Mouse (Mus musculus): ENCODE data around the gene Ip6k3. TPM values are rescaled to one million over a fixed set of nuclear protein-coding genes. Genes with fewer than 3 reads are reported as not detected.

The Ip6k3 gene
- total RNA-seq (2021): under 1 TPM; 0.46 to 0.64 TPM
- long read RNA-seq, partial matches to known transcripts: 0 of 2 reads
- long read RNA-seq, other reads (novel, unspliced or antisense): 0 of 2 reads

DNA sequence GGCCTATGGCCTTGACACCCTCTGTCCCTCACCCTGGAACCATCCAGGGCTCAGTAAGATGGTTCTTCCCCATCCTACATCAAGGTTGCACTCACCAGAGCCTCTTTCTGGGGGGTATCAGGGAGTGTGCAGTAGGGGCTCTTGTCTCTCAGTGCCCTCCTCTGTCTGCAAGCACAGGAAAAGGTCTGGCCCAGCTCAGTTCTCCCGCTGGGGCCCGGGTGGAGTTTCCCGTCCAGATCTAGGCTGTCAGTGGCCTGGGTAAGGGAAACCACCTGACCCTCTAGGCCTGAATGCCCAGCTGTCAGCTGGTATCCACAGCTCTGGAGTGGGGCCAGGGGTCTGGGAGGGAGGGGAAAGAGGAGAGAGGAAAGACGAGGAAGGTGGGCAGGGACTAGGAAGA is at the start of gene Ip6k3:
Ip6k3 (minus strand) TSS at position 251 of the 400 bp plus-strand sequence.
- no peak for DNase-seq (ENCODE audit: low spot score in 2 of 2)

DNA sequence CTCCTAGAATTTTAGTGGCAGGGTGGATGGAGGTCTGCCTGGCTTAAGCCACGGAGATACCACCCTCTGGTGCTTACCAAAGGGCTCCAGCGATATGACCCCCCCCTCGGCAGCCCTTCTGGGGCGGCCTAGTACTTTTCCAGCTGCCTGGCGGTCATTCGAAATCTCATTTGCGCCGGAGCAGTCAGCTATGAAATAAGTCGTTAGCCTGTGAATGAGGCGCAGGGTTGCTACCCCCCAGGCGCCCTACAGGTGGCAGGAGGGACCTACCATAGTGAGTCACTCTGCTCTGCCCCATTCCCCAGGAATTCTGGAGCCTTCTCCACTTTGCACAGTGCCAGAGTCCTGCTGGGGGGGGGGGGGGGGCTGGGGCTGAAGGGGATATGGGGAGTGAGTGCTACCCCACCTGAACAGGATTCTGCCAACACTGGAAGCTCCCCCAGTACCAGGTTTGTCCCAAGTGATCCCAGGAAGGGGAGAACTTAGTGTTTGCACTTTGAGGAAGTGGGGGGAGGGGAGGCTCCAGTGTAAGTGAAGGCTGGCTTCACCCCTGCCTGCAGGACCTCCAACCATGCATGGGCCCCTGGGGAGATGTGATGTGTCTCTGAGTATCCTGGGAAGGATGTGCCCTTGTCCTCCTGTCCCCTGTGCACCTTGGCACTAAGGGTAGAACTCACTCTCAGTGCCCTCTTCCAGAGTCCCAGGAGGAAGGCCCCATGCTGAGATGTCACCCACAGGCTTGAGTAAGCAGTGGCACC is 45.4 kb upstream of the Ip6k3 start:
- DNase-seq (ENCODE audit: low spot score in 2 of 2): peak in 1 of 2 experiments; percentile 45

DNA sequence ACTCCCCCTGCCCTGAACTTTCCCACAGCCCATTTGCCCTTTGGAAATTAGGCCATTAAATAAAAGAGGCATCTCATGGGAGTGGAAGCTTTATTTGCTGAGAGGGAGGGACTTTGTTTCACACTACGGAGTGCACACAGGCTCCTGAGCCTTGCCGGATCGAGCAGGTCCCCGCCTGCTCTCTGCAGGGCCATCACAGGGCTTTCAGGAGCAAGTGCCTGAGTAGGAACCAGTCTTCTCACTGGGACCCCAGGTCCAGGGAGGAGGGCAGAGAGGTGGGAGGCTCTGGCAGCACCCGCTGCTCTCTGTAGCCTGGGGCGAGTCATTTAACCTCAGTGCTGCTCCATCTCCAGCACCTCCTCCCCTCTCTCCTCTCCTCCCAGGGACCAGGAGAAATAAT is 44.4 kb upstream of the Ip6k3 start:
- no peak for DNase-seq (ENCODE audit: low spot score in 2 of 2)

DNA sequence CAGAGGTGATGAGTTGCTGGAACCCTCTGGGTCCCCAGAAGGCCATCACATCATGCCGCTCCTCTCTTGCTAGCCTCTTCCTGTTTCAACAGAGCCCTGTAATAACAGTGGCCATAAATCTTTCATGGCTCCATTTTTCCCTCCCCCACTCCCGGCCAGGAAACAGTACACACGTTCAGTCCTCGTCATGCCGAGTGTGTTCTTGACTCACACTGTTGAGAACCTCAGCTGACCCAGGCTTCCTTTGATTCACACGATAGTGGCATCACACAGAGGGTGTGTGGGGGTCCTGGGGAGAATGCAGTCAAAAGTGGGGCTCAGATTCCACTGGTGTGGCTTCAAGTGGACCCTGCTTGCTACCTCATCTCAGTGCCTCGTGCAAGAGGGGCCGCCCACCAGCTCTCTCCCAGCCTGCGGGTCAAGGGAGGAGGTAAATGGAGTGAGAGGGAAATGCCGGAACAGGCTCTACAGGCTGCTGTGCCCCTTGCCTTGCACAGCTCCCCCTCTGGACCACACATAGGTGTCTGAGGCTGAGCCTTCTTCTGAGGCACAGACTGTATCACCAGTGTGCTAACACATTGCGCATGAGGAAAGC is 39.6 kb upstream of the Ip6k3 start:
- no peak for DNase-seq (ENCODE audit: low spot score in 2 of 2)

DNA sequence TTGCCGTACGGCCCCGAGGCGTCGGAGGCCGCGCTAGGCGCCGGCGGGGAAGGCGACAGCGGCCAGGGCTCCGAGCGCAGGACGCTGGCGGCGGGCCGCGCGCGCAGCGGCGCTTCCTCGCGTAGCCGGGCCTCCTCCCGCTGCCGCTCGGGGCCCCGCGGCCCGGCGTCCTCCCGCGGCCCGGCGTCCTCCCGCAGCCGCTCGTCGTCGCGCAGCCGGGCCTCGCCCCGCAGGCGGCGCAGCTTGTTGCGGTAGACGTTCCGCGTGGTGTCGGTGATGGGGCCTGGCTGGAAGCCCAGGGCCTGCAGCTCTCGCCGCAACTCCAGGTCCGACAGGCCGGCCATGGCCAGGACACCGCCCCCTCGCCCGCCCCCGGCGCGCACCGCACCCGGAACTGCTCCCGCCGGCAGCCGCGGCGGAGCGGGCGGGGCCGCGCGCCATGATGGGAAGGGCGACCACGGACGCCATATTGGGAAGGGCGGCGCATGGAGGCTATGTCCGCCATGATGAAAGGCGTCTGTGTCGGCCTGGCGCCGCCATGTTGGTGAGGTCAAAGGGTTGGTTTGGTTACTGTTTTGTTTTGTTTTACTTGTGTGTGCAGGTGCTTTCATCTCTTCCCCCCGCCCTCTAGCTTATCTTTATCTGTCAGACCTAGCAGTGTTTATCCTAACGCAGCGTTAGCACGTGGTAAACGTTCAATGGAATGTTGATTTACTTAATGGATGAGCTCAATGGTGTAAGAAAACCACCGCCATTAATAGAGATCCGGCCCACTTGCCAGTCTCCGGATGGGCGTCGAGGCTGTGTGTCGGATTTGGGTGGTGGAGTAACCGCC is 36.7 kb upstream of the Ip6k3 start, which contains the start of gene Lemd2:
Lemd2 (minus strand) TSS at position 395 of the 835 bp plus-strand sequence.
- DNase-seq (ENCODE audit: low spot score in 2 of 2): peak; percentile 92 to 96

DNA sequence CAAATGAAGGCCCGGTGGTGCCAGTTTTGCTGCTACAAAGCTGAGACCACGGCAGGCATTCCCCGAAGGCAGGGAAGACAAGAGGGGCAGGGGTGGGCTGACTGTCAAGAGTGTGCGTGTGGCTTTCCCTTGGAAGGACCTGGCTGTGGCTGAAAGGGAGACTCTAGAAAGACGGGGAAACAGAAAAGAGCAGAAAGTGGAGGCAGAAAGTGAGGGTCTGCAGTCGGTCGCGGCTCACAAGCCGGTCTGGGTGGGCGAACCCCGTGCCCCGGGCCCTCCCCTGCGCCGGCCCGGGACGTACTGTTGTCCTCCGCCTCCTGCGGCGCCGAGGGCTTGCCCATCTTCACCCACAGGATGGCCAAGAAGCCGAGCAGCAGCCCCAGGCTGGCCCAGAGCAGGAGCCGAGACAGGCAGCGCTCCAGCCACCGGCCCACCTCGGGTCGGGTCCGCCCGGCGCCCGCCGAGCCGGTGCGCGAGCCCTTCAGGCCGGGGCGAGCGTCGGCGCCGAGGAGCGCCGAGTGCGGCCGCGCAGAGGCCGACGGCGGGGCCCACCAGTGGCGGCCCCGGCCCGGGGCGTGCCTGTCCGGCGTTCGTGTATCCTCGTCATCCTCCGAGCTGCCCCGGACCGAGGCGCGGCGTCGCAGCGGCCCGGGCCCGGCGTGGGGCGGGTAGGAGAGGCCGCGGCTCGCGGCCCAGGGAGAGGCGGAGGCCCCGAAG is 35.9 kb upstream of the Ip6k3 start:
- no peak for DNase-seq (ENCODE audit: low spot score in 2 of 2)

DNA sequence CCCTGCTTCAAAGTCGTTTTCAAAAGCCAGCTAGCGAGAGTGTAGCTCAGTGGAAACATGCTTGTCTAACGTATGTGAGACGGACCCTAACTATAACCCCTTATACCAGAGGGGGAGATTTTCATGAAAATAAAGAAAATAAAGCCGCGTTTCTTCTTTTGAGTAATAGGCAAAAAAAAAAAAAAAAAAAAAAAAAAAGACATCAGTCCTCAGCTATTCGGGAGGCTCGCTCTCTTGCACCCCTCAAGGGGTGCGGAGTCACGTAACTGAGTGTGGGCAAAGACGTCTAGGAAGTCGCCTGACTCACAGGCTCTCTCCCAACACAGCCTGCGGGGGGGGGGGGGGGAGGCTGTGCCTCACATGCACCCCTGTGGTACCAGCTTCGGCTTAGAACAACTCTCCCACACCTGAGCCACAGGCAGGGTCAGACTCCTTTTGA is 35.3 kb upstream of the Ip6k3 start:
- DNase-seq (ENCODE audit: low spot score in 2 of 2): no peak

DNA sequence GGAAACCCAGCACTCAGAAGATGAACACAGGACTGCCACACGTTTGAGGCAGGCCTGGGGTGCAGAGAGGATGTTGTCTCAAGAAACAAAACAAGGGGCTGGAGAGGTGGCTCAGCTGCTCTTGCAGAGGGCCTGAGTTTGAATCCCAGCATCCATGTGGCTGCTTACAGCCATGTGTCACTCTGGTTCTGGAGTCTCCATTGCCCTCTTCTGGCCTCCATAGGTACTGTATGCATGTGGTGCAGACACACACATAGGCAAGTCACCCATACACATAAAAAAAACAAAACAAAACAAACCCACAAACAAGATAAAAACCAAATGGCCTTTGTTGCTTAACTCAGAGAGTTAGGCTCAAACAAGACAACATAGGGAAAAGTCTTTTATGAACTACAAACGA is 34.4 kb upstream of the Ip6k3 start:
- DNase-seq (ENCODE audit: low spot score in 2 of 2): no peak

DNA sequence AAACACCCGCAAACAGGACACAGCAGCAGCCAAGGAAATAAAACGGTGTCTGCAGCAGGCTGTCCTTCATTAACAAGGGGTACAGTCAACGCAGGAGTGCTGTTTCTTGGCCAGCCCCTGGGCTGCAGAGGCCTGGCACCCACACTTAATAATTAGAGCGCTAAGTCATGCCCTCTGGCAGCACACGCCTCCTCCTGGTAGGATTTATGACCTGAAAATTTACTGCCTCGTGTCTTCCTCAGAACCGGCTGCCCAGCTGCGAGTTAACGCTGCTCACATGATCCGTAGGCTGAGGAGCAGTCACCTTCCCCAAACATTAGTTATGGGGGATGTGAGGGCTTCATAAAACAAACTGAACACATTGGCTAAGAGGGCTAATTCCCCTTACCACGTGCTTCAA is 33.2 kb upstream of the Ip6k3 start:
- no peak for DNase-seq (ENCODE audit: low spot score in 2 of 2)

DNA sequence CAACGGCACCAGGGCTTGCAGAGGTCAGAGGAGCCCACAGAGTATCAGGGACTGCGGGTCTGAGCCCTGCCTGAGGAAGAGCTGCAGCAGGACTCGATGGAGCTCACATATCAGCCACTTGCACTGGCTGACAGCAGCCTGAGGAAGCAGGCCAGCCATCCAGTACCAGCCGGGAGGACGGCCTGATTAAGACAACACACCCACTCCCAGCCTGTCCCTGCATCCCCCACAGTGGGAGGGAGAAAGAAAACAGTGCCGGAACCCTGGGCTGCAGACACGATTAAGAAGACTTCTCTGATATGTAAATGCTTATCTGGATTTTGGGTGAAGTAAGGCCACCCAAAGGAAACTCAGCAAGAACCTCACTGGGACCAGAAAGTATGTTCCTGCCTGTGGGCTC is 32.3 kb upstream of the Ip6k3 start:
- DNase-seq (ENCODE audit: low spot score in 2 of 2): peak; percentile 57 to 75

DNA sequence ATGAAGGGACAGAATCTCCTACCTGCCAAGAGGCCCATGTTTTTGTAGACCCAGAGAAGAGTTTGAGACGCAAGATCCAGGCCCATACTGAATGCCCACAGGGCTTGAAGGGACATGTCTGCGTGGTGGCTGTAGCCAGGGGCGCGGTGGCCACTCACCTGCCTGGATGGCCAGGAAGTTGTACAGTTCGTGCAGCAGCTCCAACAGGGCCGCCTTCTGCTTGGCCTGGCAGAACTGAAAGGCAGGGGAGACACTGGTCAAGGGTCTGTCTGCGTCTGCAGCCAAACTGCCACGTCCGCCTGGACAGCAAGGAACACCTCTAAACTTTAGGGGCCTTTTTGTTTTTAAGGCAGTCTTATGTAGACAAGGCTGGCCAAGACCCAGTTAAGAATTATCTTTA is 31.6 kb upstream of the Ip6k3 start:
- DNase-seq (ENCODE audit: low spot score in 2 of 2): no peak

DNA sequence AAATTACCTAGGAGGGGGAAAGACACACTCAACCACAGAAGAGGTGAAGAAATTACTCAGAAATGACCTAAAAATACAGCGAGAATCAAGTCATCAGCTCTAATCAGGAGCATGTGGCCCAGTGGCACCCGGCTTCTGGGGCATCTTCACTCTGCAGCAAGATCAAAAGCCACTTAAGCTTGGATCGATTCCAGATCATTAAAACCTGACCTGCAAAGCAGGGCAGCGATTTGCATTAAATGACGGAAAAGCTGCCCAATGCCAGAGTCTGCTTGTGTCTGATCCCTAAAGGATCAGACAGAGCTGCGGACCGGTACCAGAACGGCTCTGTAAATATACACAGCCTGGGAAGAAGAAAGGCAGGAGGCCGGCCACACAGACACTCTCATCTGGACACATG is 28.6 kb upstream of the Ip6k3 start:
- DNase-seq (ENCODE audit: low spot score in 2 of 2): no peak

DNA sequence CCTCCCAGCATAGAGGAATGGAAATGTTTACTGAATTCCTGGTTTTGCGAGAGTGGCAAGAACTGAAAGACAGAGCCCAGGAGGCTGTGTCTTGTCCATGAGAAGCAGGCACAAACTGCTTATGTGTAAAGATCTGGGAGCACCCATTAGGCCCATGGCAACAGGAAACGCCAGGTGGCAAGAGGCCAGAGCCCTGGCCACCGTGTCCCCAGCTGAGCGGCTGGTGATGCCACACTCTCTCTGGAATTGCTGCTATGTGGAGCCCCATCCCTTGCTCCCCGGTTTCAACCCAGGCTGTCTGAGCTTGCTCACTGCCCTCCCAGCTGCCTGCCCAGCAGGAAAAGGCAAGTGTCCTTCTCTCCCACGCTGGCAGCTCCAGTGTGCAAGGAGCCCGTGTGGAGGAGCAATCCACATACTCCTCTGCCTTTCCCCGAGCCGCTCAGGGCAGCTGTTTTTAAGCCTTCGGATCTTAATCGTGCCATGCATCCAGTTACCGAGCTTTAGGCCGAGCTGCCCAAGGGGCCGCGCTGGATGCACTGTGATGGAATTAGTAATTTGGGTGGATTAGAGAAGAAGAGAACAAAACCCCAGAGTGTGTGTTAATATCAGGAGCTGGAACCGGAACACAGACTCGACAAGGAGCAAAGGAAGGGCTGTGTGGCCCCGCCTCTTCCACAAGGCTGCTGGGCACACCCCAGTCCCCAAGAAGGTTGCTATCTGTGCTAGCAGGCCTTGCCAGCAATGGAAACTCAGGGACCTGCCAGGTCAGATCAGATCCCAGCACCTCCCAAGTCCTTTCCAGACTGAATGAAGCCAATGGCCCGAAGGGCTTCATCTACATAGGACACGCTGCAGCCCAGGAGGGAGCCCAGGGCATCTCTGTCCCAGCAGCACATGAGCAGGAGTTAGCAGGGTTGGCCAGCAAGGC is 26.9 kb upstream of the Ip6k3 start:
- DNase-seq (ENCODE audit: low spot score in 2 of 2): no peak

DNA sequence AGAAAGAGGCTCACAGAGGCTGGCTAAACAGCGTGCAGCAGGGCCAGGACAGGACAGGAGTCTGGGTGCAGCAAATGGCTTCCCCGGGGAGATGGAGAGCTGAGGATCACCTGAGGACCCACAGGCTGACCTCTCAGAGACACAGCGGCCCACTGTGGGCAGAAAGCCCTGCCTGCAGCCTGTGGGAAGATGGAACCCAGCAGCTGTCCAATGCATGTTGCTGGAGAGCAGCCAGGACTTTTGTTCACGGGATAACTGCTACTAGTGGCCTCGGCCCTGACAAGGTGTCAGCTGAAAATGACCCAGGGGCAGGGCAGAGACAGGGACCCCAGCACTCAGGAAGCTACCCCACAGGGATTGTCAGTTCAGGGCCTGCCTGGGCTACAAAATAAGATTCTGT is 24.2 kb upstream of the Ip6k3 start:
- no peak for DNase-seq (ENCODE audit: low spot score in 2 of 2)

DNA sequence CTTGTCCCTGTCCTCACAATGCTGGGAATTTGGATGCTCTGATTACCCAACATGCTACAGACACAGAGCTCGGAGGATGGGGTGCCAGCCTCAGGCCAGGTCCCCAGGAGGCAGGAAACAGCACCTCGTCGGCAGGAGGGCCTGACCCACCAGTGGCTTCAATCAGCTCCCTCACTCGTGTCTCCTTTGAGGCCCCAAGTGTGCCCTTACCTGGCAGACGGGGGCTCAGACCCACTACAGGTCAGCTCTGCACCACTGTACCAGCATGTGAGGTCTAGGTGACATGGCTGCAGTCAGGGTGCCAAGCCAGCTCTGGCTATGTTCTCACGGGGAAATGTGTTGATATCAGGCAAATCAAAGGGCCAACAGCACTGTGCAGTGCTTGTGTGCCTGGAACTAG is 23.6 kb upstream of the Ip6k3 start:
- no peak for DNase-seq (ENCODE audit: low spot score in 2 of 2)

DNA sequence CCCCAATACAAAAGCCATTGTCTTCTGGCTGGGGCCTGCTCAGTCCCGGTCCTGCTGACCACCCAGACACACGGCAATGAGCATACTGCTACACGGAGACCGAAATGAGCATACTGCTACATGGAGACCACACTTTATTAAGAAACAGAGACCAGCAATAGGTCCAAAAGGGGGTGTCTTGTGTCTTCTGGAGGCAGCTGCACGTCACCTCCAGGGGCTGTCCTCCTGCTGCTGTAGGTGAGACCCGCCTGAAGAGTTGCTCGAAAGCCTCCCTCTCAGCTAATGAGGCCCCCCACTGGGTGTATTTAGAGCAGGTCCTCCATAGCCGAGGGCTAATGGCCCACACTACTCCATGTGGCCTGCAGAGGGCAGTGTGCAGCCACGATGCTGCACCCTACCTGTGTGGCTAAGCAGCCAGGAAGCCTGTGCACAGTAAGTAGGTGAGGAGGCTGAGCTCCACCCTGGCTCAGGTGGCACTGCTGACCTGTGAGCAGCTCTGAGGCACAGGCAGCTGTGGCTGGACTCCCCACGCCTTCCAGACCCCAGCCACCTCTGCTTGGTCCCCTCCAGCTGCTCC is 22.1 kb upstream of the Ip6k3 start:
- peak in 1 of 2 experiments; percentile 66 for DNase-seq (ENCODE audit: low spot score in 2 of 2)

DNA sequence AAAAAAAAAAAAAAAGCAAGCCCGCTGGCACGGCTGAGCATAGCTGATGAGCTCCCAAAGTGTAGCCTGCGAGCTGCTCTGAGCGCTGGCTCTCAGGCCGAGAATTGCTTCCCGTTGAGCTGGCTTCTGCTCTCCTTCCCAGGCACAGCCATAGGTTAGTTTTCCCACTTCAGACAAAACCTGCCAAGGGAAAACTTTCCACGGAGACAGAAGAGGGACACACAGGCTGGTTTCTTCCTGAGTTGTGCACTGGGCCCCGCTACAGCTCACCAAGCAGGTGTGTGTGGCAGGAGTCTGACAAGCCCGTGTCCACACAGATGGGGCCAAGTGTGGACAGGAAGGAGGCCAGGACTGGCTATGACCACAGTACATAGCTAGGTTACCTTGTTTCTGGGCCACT is 21.3 kb upstream of the Ip6k3 start:
- DNase-seq (ENCODE audit: low spot score in 2 of 2): no peak

DNA sequence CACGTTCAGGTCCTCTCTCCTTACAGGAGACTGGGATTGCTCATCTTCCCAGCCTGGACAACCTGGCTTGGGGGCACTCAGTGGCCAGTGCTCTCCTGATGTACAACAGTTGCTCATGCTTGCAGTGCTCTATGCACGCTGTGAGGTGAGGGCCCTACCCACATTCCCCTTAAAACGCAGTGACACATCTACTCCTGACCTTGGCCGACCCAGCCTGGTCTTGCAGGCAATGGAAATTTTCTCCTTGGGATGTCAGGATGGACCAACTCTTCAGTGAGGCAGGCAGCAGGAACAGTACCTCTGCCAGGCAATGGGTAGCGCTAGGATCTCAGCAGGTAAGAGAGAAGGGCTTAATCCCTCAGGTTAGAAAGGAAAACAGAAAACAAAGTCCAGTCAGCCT is 19.5 kb upstream of the Ip6k3 start:
- no peak for DNase-seq (ENCODE audit: low spot score in 2 of 2)

DNA sequence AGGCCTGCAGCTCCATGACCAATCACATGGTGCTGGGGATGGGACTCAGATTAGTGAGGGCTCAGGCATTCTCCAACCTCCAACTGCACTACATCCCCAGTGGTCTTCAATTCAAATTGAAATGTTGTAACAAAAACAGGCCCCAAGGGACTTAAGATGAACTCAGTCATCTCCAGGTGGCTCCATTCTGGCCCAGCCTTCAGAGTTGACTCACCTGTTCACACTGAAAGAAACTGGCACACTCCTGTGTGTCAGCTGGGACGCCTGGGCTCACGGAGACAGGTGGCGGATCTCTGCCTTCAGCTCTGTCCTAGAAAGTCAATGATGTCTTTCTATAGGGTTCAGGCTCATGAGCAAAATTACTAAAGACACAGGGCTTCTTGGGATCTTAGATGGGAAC is 18.5 kb upstream of the Ip6k3 start:
- DNase-seq (ENCODE audit: low spot score in 2 of 2): no peak
